Mouse (Mus musculus) midbrain, embryonic 14.5 days (tissue): Measurements from ENCODE around the gene Evl. TPM values are rescaled to one million over a fixed set of nuclear protein-coding genes. Genes with fewer than 3 reads are reported as not detected.
"Not testable (repeated sequence)": the region's sequence is repeated elsewhere in the genome, so short reads cannot be mapped to it uniquely, and the experiment has no call there.

ENCODE experiments used
- ATAC-seq: fragments of 200-750 bp; cut with Nextera tagmentation; 2 replicates; pipeline ENCODE4 v1.8.0; 2017; ENCODE audit warnings: moderate number of reproducible peaks, moderate library complexity; ENCODE audit not compliant: low FRiP score, low TSS enrichment
- DNase-seq: peaks from one replicate; pipeline ENCODE4 v3.0.0-alpha.2; 2015
- H3K27ac ChIP-seq: fragments of 300-500 bp; sonication (generic); replicated peaks from 2 replicates; pipeline ENCODE4 v1.5.1; 2014; ENCODE audit warnings: mild to moderate bottlenecking, low read depth, low read length, moderate library complexity
- H3K27me3 ChIP-seq: fragments of 300-500 bp; sonication (generic); 2 replicates; pipeline ENCODE4 v1.6.1; 2014; ENCODE audit warnings: low read length, control low read depth, mixed read lengths; ENCODE audit not compliant: control insufficient read depth, insufficient read depth
- H3K36me3 ChIP-seq: fragments of 300-500 bp; sonication (generic); 2 replicates; pipeline ENCODE4 v1.6.1; 2014; ENCODE audit warnings: low read length, control low read depth; ENCODE audit not compliant: control insufficient read depth, insufficient read depth
- H3K4me1 ChIP-seq: fragments of 300-500 bp; sonication (generic); 2 replicates; pipeline ENCODE4 v1.6.1; 2014; ENCODE audit warnings: mild to moderate bottlenecking, antibody characterized with exemption, low read length, control low read depth; ENCODE audit not compliant: control insufficient read depth, insufficient read depth
- H3K4me2 ChIP-seq: fragments of 300-500 bp; sonication (generic); 2 replicates; pipeline ENCODE4 v1.6.1; 2014; ENCODE audit warnings: mild to moderate bottlenecking, low read length, moderate library complexity
- H3K4me3 ChIP-seq: fragments of 300-500 bp; sonication (generic); replicated peaks from 2 replicates; pipeline ENCODE4 v1.5.1; 2014; ENCODE audit warnings: low read depth, low read length
- H3K9ac ChIP-seq: fragments of 300-500 bp; sonication (generic); replicated peaks from 2 replicates; pipeline ENCODE4 v1.6.1; 2014; ENCODE audit warnings: mild to moderate bottlenecking, low read length, moderate library complexity
- H3K9me3 ChIP-seq: fragments of 300-500 bp; sonication (generic); 2 replicates; pipeline ENCODE4 v1.6.1; 2016; ENCODE audit warnings: low read length, control low read depth, mixed read lengths; ENCODE audit not compliant: control insufficient read depth
- WGBS: fragments of 180-500 bp; shearing (Covaris S2); extraction: QIAGEN DNeasy Blood & Tissue Kit; methylation state at CpG from one replicate; pipeline ENCODE4 v1.1.7; 2014; 5-methylcytosine and 5-hydroxymethylcytosine counted together
- polyA plus RNA-seq: library from polyadenylated mRNA; unstranded; fragments of >200 nt; fragmentation: Nextera tagmentation; extraction: Ambion mirVana; gene quantifications from 2 replicates; pipeline ENCODE4 v1.2.1, GENCODE M21; 2014

Evl gene
- 280 and 314 TPM in 2 replicates for polyA plus RNA-seq

DNA sequence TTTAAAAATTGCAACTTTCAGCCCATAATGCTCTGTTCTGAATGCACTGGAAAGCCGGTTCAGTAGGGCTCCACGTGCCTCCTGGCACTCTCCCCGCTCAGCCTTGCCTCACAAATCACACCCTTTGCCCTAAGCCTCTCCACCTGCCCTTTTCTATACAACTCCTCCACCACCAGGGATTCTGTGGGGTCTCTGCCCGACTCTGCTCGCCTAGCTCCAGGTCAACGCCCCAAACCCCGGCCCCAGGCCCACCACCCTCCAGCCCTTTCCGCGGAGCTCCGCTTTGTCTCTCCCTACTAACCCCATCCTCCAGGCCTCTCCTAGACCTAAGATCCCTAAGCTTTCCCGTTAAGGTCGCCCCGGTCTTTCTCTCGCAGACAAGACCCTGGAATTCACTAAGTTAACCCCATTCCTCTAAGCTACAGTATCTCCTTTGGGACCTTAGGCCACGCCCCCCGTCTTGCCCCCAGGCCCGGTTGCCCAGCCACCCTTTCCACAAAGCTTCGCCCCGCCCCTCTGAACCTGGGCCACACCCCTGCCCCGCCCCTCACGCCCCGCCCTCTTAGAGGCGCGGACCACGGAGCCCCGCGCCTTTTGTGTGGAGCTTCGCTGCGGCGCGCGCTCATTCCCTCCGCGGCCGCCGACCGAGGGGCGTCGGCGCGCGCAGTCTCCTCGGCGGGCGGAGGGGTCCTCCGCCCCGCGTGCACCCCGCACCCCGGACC lies at the start of gene Evl:
Evl (plus strand) TSS at position 601 of the 722 bp plus-strand sequence.
- H3K36me3 ChIP-seq: no peaks in the 10 kb centered on the region
- no peaks in the 10 kb centered on the region for H3K9me3 ChIP-seq
- H3K4me3 ChIP-seq: peak within 1 kb of the TSS; percentile 99
- H3K9ac ChIP-seq: peak within 1 kb of the TSS; percentile 98
- 1% methylated on average over 50 of the region's 50 CpGs for WGBS
- peak; percentile 98 for DNase-seq
- ATAC-seq: peak; percentile 92
- peaks cover 33% of the 10 kb centered on the region for H3K4me1 ChIP-seq
- H3K4me2 ChIP-seq: peak within 1 kb of the TSS; percentile 86
- H3K27me3 ChIP-seq: no peaks in the 10 kb centered on the region
- H3K27ac ChIP-seq: peak within 1 kb of the TSS; percentile 96

DNA sequence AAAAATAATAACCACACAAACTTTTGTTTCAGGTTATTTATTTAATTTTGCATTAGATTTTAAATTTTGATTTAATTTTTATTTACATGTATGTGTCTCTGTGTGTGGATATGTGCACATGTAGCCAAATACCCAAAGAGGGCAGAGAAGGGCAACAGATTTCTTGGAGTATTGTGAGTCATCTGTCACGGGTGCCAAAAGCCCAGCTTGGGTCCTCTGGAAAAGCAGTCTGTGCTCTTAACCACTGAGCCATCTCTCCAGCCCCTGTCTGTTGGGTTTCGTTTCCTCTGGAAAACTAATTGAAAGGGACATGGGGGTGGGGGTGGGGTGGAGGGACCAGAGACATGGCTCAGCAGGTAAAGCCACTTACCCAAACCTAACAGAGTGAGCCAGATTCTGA lies 48.7 kb upstream of the Evl start:
- 90% methylated on average over 2 of the region's 2 CpGs for WGBS
- no peaks in the 10 kb centered on the region for H3K27me3 ChIP-seq
- no peaks in the 10 kb centered on the region for H3K9me3 ChIP-seq
- no peaks in the 10 kb centered on the region; the same call in 1 of the 2 replicates for H3K36me3 ChIP-seq
- H3K4me1 ChIP-seq: 0 out of 2 replicates have a peak, but pooled peaks cover 5% of the 10 kb centered on the region
- H3K4me2 ChIP-seq: no peak overlapping the region
- no peak overlapping the region for H3K27ac ChIP-seq
- H3K4me3 ChIP-seq: no peak overlapping the region
- H3K9ac ChIP-seq: no peak overlapping the region
- ATAC-seq (no peak), DNase-seq (no peak)

GRCm38 (mm10) chr12:108507046-108507445 lies 47.5 kb upstream of the Evl start:
- not testable (repeated sequence) for ATAC-seq, H3K27ac ChIP-seq, H3K9me3 ChIP-seq, H3K27me3 ChIP-seq, H3K4me3 ChIP-seq, H3K4me1 ChIP-seq, H3K36me3 ChIP-seq, H3K9ac ChIP-seq, H3K4me2 ChIP-seq, DNase-seq
- 82% methylated on average over 3 of the region's 3 CpGs for WGBS

DNA sequence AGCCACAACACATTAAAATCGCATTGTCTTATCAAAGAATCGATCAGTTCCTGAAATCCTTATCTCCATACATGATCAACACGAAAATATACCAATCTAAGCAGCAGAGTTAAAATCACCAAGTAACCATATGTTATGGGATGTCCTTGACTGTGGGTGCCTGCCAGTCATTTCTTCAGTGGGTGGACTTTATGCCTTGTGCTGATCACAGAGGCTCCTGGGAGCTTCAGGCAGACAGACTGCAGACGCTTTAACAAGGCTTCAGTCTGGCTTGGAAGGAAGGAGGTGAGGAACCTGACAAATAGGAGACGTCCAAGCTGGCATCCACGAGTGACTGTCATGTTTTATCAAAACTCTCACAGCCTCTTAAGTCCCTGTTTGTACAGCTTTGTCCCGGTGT lies 43.9 kb upstream of the Evl start:
- Histone ChIP-seq H3K27ac (no peak overlapping the region), H3K27me3 (no peaks in the 10 kb centered on the region), H3K9me3 (no peaks in the 10 kb centered on the region), H3K36me3 (peaks cover 23% of the 10 kb centered on the region), H3K4me3 (no peak overlapping the region), H3K9ac (no peak overlapping the region), H3K4me2 (no peak overlapping the region), H3K4me1 (no peaks in the 10 kb centered on the region)
- WGBS: 73% methylated on average over 7 of the region's 7 CpGs
- no peak for ATAC-seq
- no peak for DNase-seq

GRCm38 (mm10) chr12:108511009-108511408 lies 43.5 kb upstream of the Evl start:
- peaks cover 23% of the 10 kb centered on the region for H3K36me3 ChIP-seq
- no peak overlapping the region for H3K4me3 ChIP-seq
- no peak overlapping the region for H3K27ac ChIP-seq
- DNase-seq (peak; percentile 89), ATAC-seq (no peak)
- 7% methylated on average over 3 of the region's 3 CpGs for WGBS
- H3K9ac ChIP-seq: no peak overlapping the region
- H3K27me3 ChIP-seq: no peaks in the 10 kb centered on the region
- H3K4me1 ChIP-seq: no peaks in the 10 kb centered on the region
- H3K9me3 ChIP-seq: no peaks in the 10 kb centered on the region
- no peak overlapping the region for H3K4me2 ChIP-seq

- no peak for ATAC-seq
- H3K4me3 ChIP-seq: no peak overlapping the region
Measured at GRCm38 (mm10) chr12:108515464-108515863, 39.1 kb upstream of the Evl start.

GRCm38 (mm10) chr12:108519374-108519773 lies 35.1 kb upstream of the Evl start:
- Histone ChIP-seq H3K4me3 (no peak overlapping the region), H3K36me3 (peaks cover 48% of the 10 kb centered on the region), H3K4me1 (no peaks in the 10 kb centered on the region), H3K4me2 (no peak overlapping the region), H3K27ac (no peak overlapping the region), H3K27me3 (no peaks in the 10 kb centered on the region), H3K9me3 (no peaks in the 10 kb centered on the region), H3K9ac (no peak overlapping the region)
- DNase-seq: no peak
- WGBS: 72% methylated on average over 8 of the region's 8 CpGs
- no peak for ATAC-seq

More at GRCm38 (mm10) chr12:108515464-108515863, 39.1 kb upstream of the Evl start:
- Histone ChIP-seq H3K9ac (no peak overlapping the region), H3K9me3 (no peaks in the 10 kb centered on the region), H3K4me2 (no peak overlapping the region), H3K4me1 (no peaks in the 10 kb centered on the region), H3K27me3 (no peaks in the 10 kb centered on the region), H3K27ac (no peak overlapping the region), H3K36me3 (peaks cover 36% of the 10 kb centered on the region)
- no peak for DNase-seq
- 94% methylated on average over 12 of the region's 12 CpGs for WGBS

DNA sequence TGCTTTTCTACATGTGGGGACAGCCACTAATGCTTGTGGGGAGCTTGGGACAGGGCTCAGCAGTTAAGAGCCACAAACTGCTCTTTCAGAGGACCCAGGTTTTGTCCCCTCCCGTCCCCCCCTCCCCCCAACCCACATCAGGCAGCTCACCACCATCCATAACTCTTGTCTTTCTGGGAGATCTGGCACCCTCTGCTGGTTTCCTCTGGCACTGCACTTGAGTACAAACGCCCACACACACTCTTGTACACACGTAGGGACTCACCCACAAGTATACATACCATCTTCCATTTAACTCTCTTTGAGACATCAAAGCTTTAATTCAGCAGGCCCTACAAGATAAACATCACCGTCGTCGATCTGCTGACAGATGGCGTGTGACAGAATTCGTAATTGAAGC lies 25.3 kb upstream of the Evl start:
- Histone ChIP-seq H3K9me3 (no peaks in the 10 kb centered on the region), H3K36me3 (peaks cover 52% of the 10 kb centered on the region), H3K9ac (no peak overlapping the region), H3K4me1 (no peaks in the 10 kb centered on the region), H3K4me3 (no peak overlapping the region), H3K27me3 (no peaks in the 10 kb centered on the region), H3K4me2 (no peak overlapping the region), H3K27ac (no peak overlapping the region)
- ATAC-seq: no peak
- WGBS: 49% methylated on average over 8 of the region's 8 CpGs
- DNase-seq: peak; percentile 82

GRCm38 (mm10) chr12:108534484-108534883 lies 20.0 kb upstream of the Evl start:
- ATAC-seq (no peak), DNase-seq (no peak)
- WGBS: 95% methylated on average over 11 of the region's 11 CpGs
- Histone ChIP-seq H3K4me2 (no peak overlapping the region), H3K27me3 (no peaks in the 10 kb centered on the region), H3K36me3 (peaks cover 56% of the 10 kb centered on the region), H3K9me3 (no peaks in the 10 kb centered on the region), H3K4me1 (no peaks in the 10 kb centered on the region), H3K4me3 (no peak overlapping the region), H3K27ac (no peak overlapping the region), H3K9ac (no peak overlapping the region)
